Mouse (Mus musculus): Measurements from ENCODE around the gene 1700028K03Rik.

The 1700028K03Rik gene

GRCm38 (mm10) chr5:107534581-107534980, at the start of gene 1700028K03Rik:
1700028K03Rik (plus strand) TSS chr5:107534709.
- no peak for DNase-seq

GRCm38 (mm10) chr5:107488996-107489395, 45.5 kb upstream of the 1700028K03Rik start:
- no peak for DNase-seq

- no peak for DNase-seq
These were observed 43.5 kb upstream of the 1700028K03Rik start for GRCm38 (mm10) chr5:107491036-107491435.

GRCm38 (mm10) chr5:107492471-107492870, 42.0 kb upstream of the 1700028K03Rik start:
- DNase-seq, result no peak

- no peak for DNase-seq
These were observed 39.8 kb upstream of the 1700028K03Rik start for GRCm38 (mm10) chr5:107494759-107495158.

- DNase-seq, result no peak
These were observed 38.5 kb upstream of the 1700028K03Rik start for GRCm38 (mm10) chr5:107496047-107496446.

- DNase-seq, result no peak
These were observed 36.7 kb upstream of the 1700028K03Rik start for GRCm38 (mm10) chr5:107497519-107498501.

- DNase-seq, result peak; percentile 7
These were observed 35.7 kb upstream of the 1700028K03Rik start for GRCm38 (mm10) chr5:107498806-107499310.

- DNase-seq, result no peak
These were observed 34.5 kb upstream of the 1700028K03Rik start for GRCm38 (mm10) chr5:107499891-107500535.

- no peak for DNase-seq
These were observed 33.8 kb upstream of the 1700028K03Rik start for GRCm38 (mm10) chr5:107500741-107501140.

GRCm38 (mm10) chr5:107507321-107507720, 27.2 kb upstream of the 1700028K03Rik start, which contains the start of gene Gm42669:
Gm42669 (plus strand) TSS chr5:107507621.
- DNase-seq, result no peak

- DNase-seq, result no peak
These were observed 24.0 kb upstream of the 1700028K03Rik start for GRCm38 (mm10) chr5:107510503-107510902.

- no peak for DNase-seq
These were observed 23.2 kb upstream of the 1700028K03Rik start for GRCm38 (mm10) chr5:107511326-107511725.

- peak; percentile 56 for DNase-seq
These were observed 20.9 kb upstream of the 1700028K03Rik start for GRCm38 (mm10) chr5:107513583-107513982.

GRCm38 (mm10) chr5:107515453-107515852, 19.1 kb upstream of the 1700028K03Rik start:
- DNase-seq, result no peak

GRCm38 (mm10) chr5:107516087-107516486, 18.4 kb upstream of the 1700028K03Rik start:
- DNase-seq, result no peak

GRCm38 (mm10) chr5:107518602-107519001, 15.9 kb upstream of the 1700028K03Rik start:
- no peak for DNase-seq

GRCm38 (mm10) chr5:107521386-107521785, 13.1 kb upstream of the 1700028K03Rik start:
- DNase-seq, result no peak

- DNase-seq, result peak; percentile 47
These were observed 12.6 kb upstream of the 1700028K03Rik start for GRCm38 (mm10) chr5:107521897-107522296.

- DNase-seq, result no peak
These were observed 10.2 kb upstream of the 1700028K03Rik start for GRCm38 (mm10) chr5:107524281-107524680.

- no peak for DNase-seq
These were observed 5.7 kb upstream of the 1700028K03Rik start for GRCm38 (mm10) chr5:107528856-107529255.

- DNase-seq, result no peak
These were observed 919 bp upstream of the 1700028K03Rik start for GRCm38 (mm10) chr5:107533590-107533989.

GRCm38 (mm10) chr5:107541696-107542095, 7.2 kb downstream of the 1700028K03Rik start:
- DNase-seq, result no peak

All from kidney, adult 9 months (tissue).